Mouse (Mus musculus): Measurements from ENCODE around the gene Actr2.

GRCm38 (mm10) chr11:20018905-20019304 lies 93.8 kb downstream of the Actr2 start:
- TF ChIP-seq CTCF (IDR thresholded peaks at IDR 0.05; ENCODE audit: extremely low read depth, insufficient read depth, low read length) (no peak), POLR2A (IDR thresholded peaks at IDR 0.05; ENCODE audit: extremely low read depth, insufficient read depth, low read length) (no peak)

All from cortical plate, adult 2 months (tissue).